Mouse (Mus musculus) E14TG2a.4 (cell line): ENCODE measurements around the gene Rnf32.

Source experiments
- H3K27me3 ChIP-seq: 2 replicates; pipeline ENCODE4 v1.6.1; 2014; ENCODE audit warnings: low read length, control low read depth; ENCODE audit not compliant: insufficient read depth
- H3K36me3 ChIP-seq: 2 replicates; pipeline ENCODE4 v1.6.1; 2014; ENCODE audit warnings: low read length, control low read depth; ENCODE audit not compliant: insufficient read depth
- H3K4me1 ChIP-seq: replicated peaks from 2 replicates; pipeline ENCODE4 v1.6.1; 2014; ENCODE audit warnings: low read depth, low read length, control low read depth
- H3K4me3 ChIP-seq: replicated peaks from 2 replicates; pipeline ENCODE4 v1.5.1; 2014; ENCODE audit warnings: mild to moderate bottlenecking, low read length
- H3K9me3 ChIP-seq: 2 replicates; pipeline ENCODE4 v1.6.1; 2014; ENCODE audit warnings: low read length, control low read depth
- CTCF ChIP-seq: conservative IDR thresholded peaks from 2 replicates; pipeline ENCODE4 v1.5.1; 2014; ENCODE audit warnings: low read length
- NANOG ChIP-seq: IDR thresholded peaks from 2 replicates; pipeline ENCODE4 v1.6.1; 2014; ENCODE audit warnings: borderline replicate concordance, low read length, mixed read lengths
- POU5F1 ChIP-seq: IDR thresholded peaks from 2 replicates; pipeline ENCODE4 v1.6.1; 2014; ENCODE audit warnings: low read length, borderline replicate concordance

Rnf32 gene

DNA sequence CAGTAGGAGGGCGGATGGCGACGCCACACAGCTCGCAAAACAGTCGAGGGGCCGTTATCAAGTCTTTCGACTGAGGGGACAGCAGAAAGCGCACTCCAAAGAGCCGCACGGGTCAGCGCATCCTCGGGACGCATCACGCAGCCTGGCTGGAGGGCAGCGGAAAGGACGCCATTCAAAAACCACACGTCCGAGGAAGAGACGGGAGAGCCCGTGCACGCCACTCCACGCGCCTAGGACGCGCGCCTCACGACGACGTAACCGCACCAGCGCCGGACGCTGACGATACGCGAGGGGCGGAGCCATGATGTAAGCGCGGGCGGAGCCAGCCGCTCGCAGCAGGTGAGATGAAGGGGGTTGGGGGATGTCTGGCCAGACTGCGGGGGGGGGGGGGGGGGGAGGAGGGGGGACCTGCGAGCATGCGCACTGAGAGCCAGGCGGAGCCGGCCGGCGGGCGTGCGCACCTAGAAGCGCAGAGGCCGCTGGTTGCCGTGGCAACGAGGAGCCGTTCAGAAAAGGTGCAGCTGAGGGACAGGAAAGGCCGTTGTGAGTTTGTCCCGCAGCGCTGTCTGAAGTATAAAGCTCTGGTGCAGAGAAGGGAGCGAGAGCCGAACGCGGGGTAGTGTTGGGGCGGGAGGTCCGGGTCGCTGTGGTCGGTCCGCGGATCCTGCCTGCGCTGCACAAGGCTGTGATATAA lies at the start of gene Rnf32:
Gene Rnf32 (plus strand): TSS at position 423 of the 694 bp plus-strand sequence.
- Histone ChIP-seq H3K4me3 (peak within 1 kb of the TSS; percentile 86), H3K27me3 (no peaks in the 10 kb centered on the region), H3K4me1 (peaks cover 52% of the 10 kb centered on the region), H3K36me3 (no peaks in the 10 kb centered on the region), H3K9me3 (no peaks in the 10 kb centered on the region)
- TF ChIP-seq NANOG: no peak
- no peak for TF ChIP-seq POU5F1
- TF ChIP-seq CTCF: no peak

GRCm38 (mm10) chr5:29150146-29150545 lies 45.6 kb upstream of the Rnf32 start:
- no peak for TF ChIP-seq NANOG
- no peak for TF ChIP-seq POU5F1
- TF ChIP-seq CTCF: no peak
- H3K4me1 ChIP-seq: no peaks in the 10 kb centered on the region
- H3K27me3 ChIP-seq: no peaks in the 10 kb centered on the region
- H3K4me3 ChIP-seq: no peak overlapping the region
- H3K36me3 ChIP-seq: no peaks in the 10 kb centered on the region
- peaks cover 8% of the 10 kb centered on the region; the same call in 1 of the 2 replicates for H3K9me3 ChIP-seq

DNA sequence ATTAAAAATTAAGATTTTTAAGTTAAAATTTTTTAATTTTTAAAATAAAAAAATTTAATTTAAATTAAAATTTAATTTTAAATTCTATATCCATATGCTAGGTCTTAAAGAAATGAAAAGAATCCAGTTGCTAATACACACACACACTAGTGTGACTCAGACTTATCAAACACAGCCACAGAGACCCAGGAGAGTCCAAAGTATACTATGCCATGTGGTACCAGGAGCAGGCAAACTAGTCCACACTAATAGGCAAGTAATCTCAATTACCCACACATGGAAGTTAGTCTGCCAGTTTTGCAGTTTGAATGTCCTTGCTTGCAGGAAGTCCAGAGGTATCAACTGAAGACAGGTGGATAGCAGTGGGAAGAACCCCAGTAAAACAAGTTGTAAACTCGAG lies 35.9 kb upstream of the Rnf32 start:
- H3K4me1 ChIP-seq: no peaks in the 10 kb centered on the region
- no peaks in the 10 kb centered on the region for H3K9me3 ChIP-seq
- no peak for TF ChIP-seq POU5F1
- no peak overlapping the region for H3K4me3 ChIP-seq
- no peaks in the 10 kb centered on the region for H3K27me3 ChIP-seq
- no peaks in the 10 kb centered on the region for H3K36me3 ChIP-seq

DNA sequence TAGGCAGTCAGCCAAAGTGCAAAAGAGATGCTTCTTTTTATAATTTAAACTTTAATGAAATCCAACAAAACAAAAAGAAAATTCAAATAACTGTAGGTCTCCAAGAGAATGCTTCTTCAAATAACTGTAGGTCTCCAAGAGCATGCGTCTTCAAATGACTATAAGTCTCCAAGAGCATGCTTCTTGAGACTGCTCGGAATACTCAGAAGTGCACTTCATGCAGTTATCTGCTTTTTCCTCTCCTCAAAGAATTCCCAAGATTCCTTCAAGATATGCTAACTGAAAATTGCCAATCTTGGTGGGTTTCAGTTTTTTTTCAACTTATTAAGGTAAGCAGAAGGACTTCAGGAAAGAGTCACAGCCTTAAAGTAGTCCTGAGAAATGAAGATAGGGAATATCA lies 28.8 kb upstream of the Rnf32 start:
- peaks cover 15% of the 10 kb centered on the region for H3K4me1 ChIP-seq
- H3K9me3 ChIP-seq: no peaks in the 10 kb centered on the region
- H3K4me3 ChIP-seq: no peak overlapping the region
- no peak for TF ChIP-seq POU5F1
- no peak for TF ChIP-seq CTCF
- no peak for TF ChIP-seq NANOG
- no peaks in the 10 kb centered on the region for H3K27me3 ChIP-seq
- H3K36me3 ChIP-seq: no peaks in the 10 kb centered on the region

- TF ChIP-seq NANOG: no peak
- no peak for TF ChIP-seq POU5F1
- no peak for TF ChIP-seq CTCF
- H3K36me3 ChIP-seq: no peaks in the 10 kb centered on the region
These were observed 25.6 kb upstream of the Rnf32 start for GRCm38 (mm10) chr5:29170193-29170592.

GRCm38 (mm10) chr5:29171165-29171564 lies 24.6 kb upstream of the Rnf32 start:
- no peaks in the 10 kb centered on the region for H3K36me3 ChIP-seq
- TF ChIP-seq POU5F1: no peak
- TF ChIP-seq NANOG: no peak
- no peak for TF ChIP-seq CTCF
- no peak overlapping the region for H3K4me3 ChIP-seq
- peaks cover 15% of the 10 kb centered on the region for H3K4me1 ChIP-seq
- no peaks in the 10 kb centered on the region for H3K9me3 ChIP-seq
- no peaks in the 10 kb centered on the region for H3K27me3 ChIP-seq

More at GRCm38 (mm10) chr5:29170193-29170592, 25.6 kb upstream of the Rnf32 start:
- H3K4me1 ChIP-seq: peaks cover 15% of the 10 kb centered on the region
- no peaks in the 10 kb centered on the region for H3K9me3 ChIP-seq
- no peaks in the 10 kb centered on the region for H3K27me3 ChIP-seq
- no peak overlapping the region for H3K4me3 ChIP-seq

DNA sequence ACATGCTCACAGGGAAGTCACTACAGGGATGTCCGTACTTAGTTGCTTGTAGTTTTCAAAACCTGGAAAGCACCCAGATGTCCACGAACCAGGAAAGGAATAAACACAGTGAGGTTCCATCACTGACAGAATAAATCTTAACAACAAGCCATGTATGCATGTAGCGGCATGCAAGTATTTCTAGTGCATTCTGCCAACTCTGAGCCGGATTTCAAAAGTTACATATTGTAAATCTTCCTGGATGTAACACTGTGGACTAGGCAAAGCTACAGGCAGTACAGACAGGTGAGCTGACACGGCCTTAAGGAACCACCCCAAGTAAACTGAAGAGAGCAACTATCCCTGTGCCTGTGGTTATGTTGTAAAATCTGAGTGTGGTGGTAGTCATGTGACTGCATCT lies 9.0 kb upstream of the Rnf32 start:
- Histone ChIP-seq H3K4me3 (no peak overlapping the region), H3K36me3 (no peaks in the 10 kb centered on the region)
- TF ChIP-seq CTCF: no peak
- TF ChIP-seq POU5F1: no peak
- no peak for TF ChIP-seq NANOG

DNA sequence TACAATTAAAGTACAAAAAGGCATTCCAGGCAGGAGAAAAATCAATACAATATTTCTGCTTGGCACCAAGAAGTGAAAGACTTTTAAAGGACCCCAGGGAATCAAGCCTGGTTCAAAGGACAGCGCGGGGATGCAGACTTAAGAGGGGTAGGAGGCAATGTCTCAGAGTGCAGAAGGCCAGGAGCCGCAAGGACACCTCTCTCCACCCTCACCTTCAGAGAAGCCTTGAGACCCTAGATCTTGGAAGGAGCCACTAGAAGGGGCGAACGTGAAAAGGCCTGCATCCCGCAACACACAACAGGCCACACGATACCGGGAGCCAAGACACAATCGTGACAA lies 592 bp upstream of the Rnf32 start:
- H3K27me3 ChIP-seq: no peaks in the 10 kb centered on the region
- no peaks in the 10 kb centered on the region for H3K9me3 ChIP-seq
- peak overlapping the region; percentile 86 for H3K4me3 ChIP-seq
- no peaks in the 10 kb centered on the region for H3K36me3 ChIP-seq
- H3K4me1 ChIP-seq: peaks cover 47% of the 10 kb centered on the region
- TF ChIP-seq CTCF (no peak), POU5F1 (no peak), NANOG (no peak)

More for the DNA sequence above, 9.0 kb upstream of the Rnf32 start:
- no peaks in the 10 kb centered on the region for H3K27me3 ChIP-seq
- no peaks in the 10 kb centered on the region for H3K9me3 ChIP-seq
- H3K4me1 ChIP-seq: no peaks in the 10 kb centered on the region

GRCm38 (mm10) chr5:29196264-29196658 lies 469 bp downstream of the Rnf32 start:
- no peaks in the 10 kb centered on the region for H3K9me3 ChIP-seq
- peaks cover 58% of the 10 kb centered on the region for H3K4me1 ChIP-seq
- TF ChIP-seq POU5F1 (no peak), NANOG (no peak), CTCF (no peak)
- no peaks in the 10 kb centered on the region for H3K36me3 ChIP-seq
- H3K27me3 ChIP-seq: no peaks in the 10 kb centered on the region
- H3K4me3 ChIP-seq: peak overlapping the region; percentile 81
